Mouse (Mus musculus): ENCODE results near the gene Fam206a. TPM values are rescaled to one million over a fixed set of nuclear protein-coding genes. Genes with fewer than 3 reads are reported as not detected.

The Fam206a gene
- polyA plus RNA-seq, 1 experiment = 3.2 TPM

- DNase-seq (ENCODE audit: low read depth) = no peak
Measured at GRCm38 (mm10) chr4:56843963-56844362, 41.8 kb downstream of the Fam206a start.

DNA sequence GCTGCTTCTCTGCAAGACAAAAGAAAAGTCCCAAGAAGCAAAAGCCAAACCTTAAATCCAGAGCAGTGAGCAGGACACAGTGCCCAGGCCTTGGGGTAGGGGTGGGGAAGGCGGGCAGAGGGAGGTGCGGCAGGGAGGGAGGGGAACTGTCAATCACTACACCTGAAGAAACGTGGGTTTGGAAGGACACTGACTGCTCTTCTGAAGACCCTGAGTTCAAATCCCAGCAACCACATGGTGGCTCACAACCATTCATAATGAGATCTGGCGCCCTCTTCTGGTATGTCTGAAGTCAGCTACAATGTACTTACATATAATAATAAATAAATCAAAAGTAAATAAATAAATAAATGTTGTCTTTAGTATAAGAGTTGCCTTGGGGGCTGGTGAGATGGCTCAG, 42.8 kb downstream of the Fam206a start:
- DNase-seq (ENCODE audit: low read depth) = no peak

DNA sequence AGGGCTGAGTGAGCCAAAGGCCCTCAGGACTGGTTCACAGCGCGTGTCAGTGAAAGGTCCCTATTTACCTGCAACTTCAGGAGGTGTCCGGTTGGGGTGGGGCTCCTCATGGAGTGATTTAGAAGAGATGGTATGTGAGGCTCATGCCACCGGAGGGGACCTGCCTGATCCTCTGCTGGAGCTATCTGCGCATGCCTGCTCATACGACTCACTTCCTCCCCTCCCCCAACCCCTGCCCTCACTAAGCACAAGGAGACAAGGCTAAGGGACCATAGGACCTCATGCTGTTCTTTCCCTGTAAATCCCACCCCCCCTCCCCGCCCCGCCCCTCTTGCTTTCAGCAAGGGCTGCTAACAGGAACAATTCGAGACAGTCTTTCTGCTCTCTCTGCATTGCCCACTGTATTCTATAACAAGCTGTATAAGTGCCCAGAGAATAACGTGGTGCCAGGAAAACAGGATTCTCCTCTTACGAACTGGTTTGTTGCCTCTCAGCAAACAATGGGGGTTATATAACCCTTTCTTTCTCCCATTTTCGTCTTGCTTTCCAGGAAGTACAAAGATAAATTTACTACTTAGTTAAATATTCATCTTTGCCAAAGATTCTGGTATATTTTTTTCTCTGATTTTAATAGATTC, 43.9 kb downstream of the Fam206a start:
- DNase-seq (ENCODE audit: low read depth) = no peak

DNA sequence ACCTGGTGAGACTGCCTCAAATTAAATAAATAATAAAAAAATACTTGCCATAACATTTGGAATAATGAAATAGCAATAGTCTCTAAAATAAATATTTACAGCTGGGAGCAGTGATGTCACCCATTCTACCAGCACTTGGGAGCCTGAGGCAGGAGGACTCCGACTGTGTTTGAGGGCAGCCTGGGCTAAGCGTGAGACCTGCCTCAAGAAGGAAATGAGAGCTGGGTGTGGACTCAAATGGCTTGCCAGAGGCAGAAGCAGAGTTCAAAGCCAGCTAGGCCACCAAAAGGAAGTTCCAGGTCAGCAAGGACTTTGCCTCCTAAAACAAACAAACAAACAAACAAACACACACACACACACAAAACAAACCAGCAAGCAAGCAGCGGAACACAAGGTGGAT, 45.3 kb downstream of the Fam206a start:
- no peak for DNase-seq (ENCODE audit: low read depth)

GRCm38 (mm10) chr4:56848044-56848443, 45.9 kb downstream of the Fam206a start:
- DNase-seq (ENCODE audit: low read depth) = peak; percentile 82

- no peak for DNase-seq (ENCODE audit: low read depth)
Measured at GRCm38 (mm10) chr4:56850724-56851123, 48.6 kb downstream of the Fam206a start.

- no peak for DNase-seq (ENCODE audit: low read depth)
Measured at GRCm38 (mm10) chr4:56855935-56856334, 53.8 kb downstream of the Fam206a start.

- DNase-seq (ENCODE audit: low read depth) = no peak
Measured at GRCm38 (mm10) chr4:56856371-56856949, 54.3 kb downstream of the Fam206a start.

DNA sequence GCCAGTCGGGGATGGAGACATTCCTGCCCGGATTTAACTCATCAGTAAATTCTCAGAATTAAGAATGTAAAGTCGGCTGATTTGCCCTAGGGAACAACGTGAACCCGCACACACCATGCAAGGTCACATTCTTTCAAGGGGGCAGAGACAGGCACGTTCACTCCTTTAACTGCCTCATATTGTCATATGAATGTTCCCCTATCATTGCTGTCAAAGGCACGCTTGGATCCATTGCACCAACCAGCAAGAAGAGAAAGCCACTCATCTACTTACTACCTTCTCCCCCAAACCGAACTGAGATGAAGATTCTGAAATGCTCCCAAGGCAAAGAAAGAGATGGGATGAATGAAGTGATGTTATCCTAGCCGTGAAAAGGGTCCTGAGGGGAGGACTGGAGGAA, 56.6 kb downstream of the Fam206a start:
- no peak for DNase-seq (ENCODE audit: low read depth)

Other genes starting within 250 kb of the Fam206a start
- not detected in 2 replicates for gene Gm26657, start 62.3 kb upstream of the Fam206a start, polyA plus RNA-seq (2012; rRNA removed)
- 1.8 and 3.2 TPM in 2 replicates for gene Actl7b, start 60.9 kb upstream of the Fam206a start, polyA plus RNA-seq (2012; rRNA removed)
- gene Actl7a, start 58.9 kb upstream of the Fam206a start, polyA plus RNA-seq (2012; rRNA removed) = 1.9 and 2.4 TPM in 2 replicates
- 12.0 and 17.1 TPM in 2 replicates for gene Elp1, start within 50 bp of the Fam206a start, polyA plus RNA-seq (2012; rRNA removed)
- 13.2 and 13.4 TPM in 2 replicates for gene Ctnnal1, start 62.8 kb downstream of the Fam206a start, polyA plus RNA-seq (2012; rRNA removed)
- 18.6 and 19.8 TPM in 2 replicates for gene Tmem245, start 145.1 kb downstream of the Fam206a start, polyA plus RNA-seq (2012; rRNA removed)
- gene Frrs1l, start 188.0 kb downstream of the Fam206a start, polyA plus RNA-seq (2012; rRNA removed) = 0.04 TPM in 1 of 2 replicates, not detected in the other